In the genomic region with DNA sequence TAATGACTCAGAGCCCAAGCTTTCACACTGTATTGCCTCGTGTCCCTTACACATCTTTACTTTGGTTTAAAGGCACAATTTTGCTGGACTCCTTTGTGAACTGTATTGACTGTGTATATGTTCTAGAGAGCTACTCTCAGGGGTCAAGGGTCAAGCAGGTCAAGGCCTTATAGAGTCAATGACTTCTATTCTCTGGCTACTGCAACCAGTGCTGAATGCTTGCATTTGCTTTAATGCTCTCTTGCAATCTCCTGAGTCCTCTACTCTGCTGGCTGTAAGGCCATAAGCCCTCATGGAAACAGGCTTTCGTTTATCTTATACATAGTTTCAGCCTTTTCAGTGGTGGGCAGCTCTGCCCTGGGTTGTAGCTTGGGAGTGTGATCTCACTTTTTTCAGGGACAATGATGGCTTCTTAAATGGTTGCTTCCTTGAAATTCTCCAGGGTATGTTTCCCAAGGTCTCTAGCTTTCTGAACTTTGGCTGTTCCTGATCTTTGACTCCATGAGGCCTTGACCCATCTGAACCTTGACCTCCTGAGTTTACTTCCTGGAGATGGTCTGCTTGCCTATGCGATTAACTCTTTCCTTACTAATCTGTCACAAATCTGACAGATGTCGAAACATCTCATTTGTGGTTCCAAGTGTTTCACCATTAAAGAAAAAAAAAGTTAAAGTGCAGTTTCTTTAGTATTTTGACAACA, we compare ENCODE assay signal across 21 mouse cellular contexts.
DNase-seq lines count a peak whose midpoint lies in the region; ATAC-seq and TF ChIP-seq lines count a peak whose summit lies in the region.
"Had no signal": no experiment of that assay in that cellular context is flagged by ENCODE, and none has a peak within 500 bp of the region (broad histone marks: within the 10 kb centered on the region; RNA-seq: fewer than 3 reads in every experiment).

No protein-coding gene starts in this region.

- H3K4me1 ChIP-seq in hindbrain, embryonic 10.5 days (replicated peaks): peaks cover 6% of the 10 kb centered on the region; the same call in 1 of the 2 replicates
- no peaks in the 10 kb centered on the region for H3K4me1 ChIP-seq in hindbrain, embryonic 12.5 days
- H3K4me1 ChIP-seq in midbrain, embryonic 11.5 days (ENCODE audit: control insufficient read depth, insufficient read depth, low read length): no peaks in the 10 kb centered on the region
- H3K4me1 ChIP-seq in midbrain, embryonic 13.5 days (replicated peaks): no peaks in the 10 kb centered on the region
- H3K4me1 ChIP-seq in embryonic facial prominence, embryonic 11.5 days (ENCODE audit: control insufficient read depth, insufficient read depth, low read length): no peaks in the 10 kb centered on the region
- H3K4me1 ChIP-seq in forebrain, postnatal 0 days (ENCODE audit: insufficient read depth): no peaks in the 10 kb centered on the region
- H3K4me1 ChIP-seq: forebrain, embryonic 15.5 days; heart, embryonic 15.5 days; hindbrain, embryonic 15.5 days had no signal

- H3K9ac ChIP-seq in hindbrain, embryonic 12.5 days: no peak overlapping the region
- H3K9ac ChIP-seq in midbrain, embryonic 11.5 days (ENCODE audit: low read length): no peak overlapping the region
- H3K9ac ChIP-seq in midbrain, embryonic 13.5 days (replicated peaks): no peak overlapping the region
- H3K9ac ChIP-seq in embryonic facial prominence, embryonic 11.5 days (replicated peaks; ENCODE audit: low read length): no peak overlapping the region
- H3K9ac ChIP-seq in forebrain, postnatal 0 days: no peak overlapping the region
- H3K9ac ChIP-seq: embryonic facial prominence, embryonic 12.5 days; forebrain, embryonic 15.5 days; heart, embryonic 15.5 days; hindbrain, embryonic 15.5 days had no signal

- H3K4me3 ChIP-seq in hindbrain, embryonic 10.5 days: no peak overlapping the region
- H3K4me3 ChIP-seq in hindbrain, embryonic 12.5 days: no peak overlapping the region
- H3K4me3 ChIP-seq in midbrain, embryonic 11.5 days (ENCODE audit: low read depth, low read length): no peak overlapping the region
- no peak overlapping the region for H3K4me3 ChIP-seq in midbrain, embryonic 13.5 days (replicated peaks)
- no peak overlapping the region for H3K4me3 ChIP-seq in embryonic facial prominence, embryonic 11.5 days (ENCODE audit: low read depth, low read length)
- H3K4me3 ChIP-seq in forebrain, postnatal 0 days (ENCODE audit: low read depth, low read length): no peak overlapping the region
- H3K4me3 ChIP-seq: embryonic facial prominence, embryonic 12.5 days; forebrain, embryonic 15.5 days; heart, adult 2 months; heart, embryonic 15.5 days; hindbrain, embryonic 15.5 days had no signal

- no peaks in the 10 kb centered on the region for H3K36me3 ChIP-seq in hindbrain, embryonic 10.5 days
- no peaks in the 10 kb centered on the region for H3K36me3 ChIP-seq in hindbrain, embryonic 12.5 days
- H3K36me3 ChIP-seq in midbrain, embryonic 11.5 days (ENCODE audit: control insufficient read depth, insufficient read depth, low read length): no peaks in the 10 kb centered on the region
- no peaks in the 10 kb centered on the region for H3K36me3 ChIP-seq in midbrain, embryonic 13.5 days
- H3K36me3 ChIP-seq in embryonic facial prominence, embryonic 11.5 days (replicated peaks; ENCODE audit: control insufficient read depth, insufficient read depth, low read depth, low read length): no peaks in the 10 kb centered on the region
- no peaks in the 10 kb centered on the region for H3K36me3 ChIP-seq in forebrain, postnatal 0 days (ENCODE audit: insufficient read depth)
- H3K36me3 ChIP-seq: embryonic facial prominence, embryonic 12.5 days; forebrain, embryonic 15.5 days; heart, embryonic 15.5 days; hindbrain, embryonic 15.5 days had no signal

- WGBS in hindbrain, embryonic 10.5 days: 49% methylated on average over 4 of the region's 4 CpGs
- 65% methylated on average over 4 of the region's 4 CpGs for WGBS in hindbrain, embryonic 12.5 days
- WGBS in midbrain, embryonic 11.5 days: 62% methylated on average over 4 of the region's 4 CpGs
- 75% methylated on average over 4 of the region's 4 CpGs for WGBS in midbrain, embryonic 13.5 days
- 27% methylated on average over 4 of the region's 4 CpGs for WGBS in embryonic facial prominence, embryonic 11.5 days
- whole genome bisulfite sequencing in forebrain, postnatal 0 days: 81% methylated on average over 4 of the region's 4 CpGs

- no peak overlapping the region for H3K27ac ChIP-seq in hindbrain, embryonic 10.5 days
- H3K27ac ChIP-seq in hindbrain, embryonic 12.5 days: no peak overlapping the region
- no peak overlapping the region for H3K27ac ChIP-seq in midbrain, embryonic 11.5 days (ENCODE audit: low read depth, low read length)
- H3K27ac ChIP-seq in midbrain, embryonic 13.5 days: no peak overlapping the region
- no peak overlapping the region for H3K27ac ChIP-seq in embryonic facial prominence, embryonic 11.5 days (replicated peaks; ENCODE audit: low read depth, low read length)
- no peak overlapping the region for H3K27ac ChIP-seq in forebrain, postnatal 0 days (ENCODE audit: low read depth, low read length)
- H3K27ac ChIP-seq: embryonic facial prominence, embryonic 12.5 days; forebrain, embryonic 15.5 days; heart, adult 2 months; heart, embryonic 15.5 days; hindbrain, embryonic 15.5 days had no signal

- ATAC-seq in hindbrain, embryonic 12.5 days (ENCODE audit: low FRiP score): no peak
- no peak for ATAC-seq in midbrain, embryonic 11.5 days (ENCODE audit: low FRiP score)
- ATAC-seq in midbrain, embryonic 13.5 days: no peak
- no peak for ATAC-seq in embryonic facial prominence, embryonic 11.5 days (replicated peaks; ENCODE audit: insufficient number of reproducible peaks, low FRiP score, low TSS enrichment, low read depth)
- no peak for ATAC-seq in forebrain, postnatal 0 days
- ATAC-seq: activated CD4-positive, CD25-positive, alpha-beta regulatory T cell, adult 4 months; forebrain, embryonic 15.5 days had no signal

- peak; percentile 36 for DNase-seq in hindbrain, embryonic 10.5 days (ENCODE audit: low spot score)
- peak; percentile 73 for DNase-seq in midbrain, embryonic 11.5 days (ENCODE audit: low spot score, missing footprints)
- peak; percentile 72 for DNase-seq in embryo, embryonic 10.5 days (ENCODE audit: low spot score)
- peak; percentile 3 for DNase-seq in embryonic facial prominence, embryonic 11.5 days (ENCODE audit: low spot score)
- DNase-seq in forebrain, postnatal 0 days: no peak
- DNase-seq in heart, adult 18-20 months: no peak
- DNase-seq: adrenal gland, adult 2 months; adrenal gland, postnatal 25 days; cerebellum, adult 2 months; cerebellum, postnatal 10 days; gastrocnemius, postnatal 10 days; heart, adult 2 months; heart, postnatal 14 days had no signal

- no peak for TF ChIP-seq CTCF in forebrain, postnatal 0 days (IDR thresholded peaks at IDR 0.05; ENCODE audit: low read depth)

- no peaks in the 10 kb centered on the region for H3K27me3 ChIP-seq in hindbrain, embryonic 10.5 days (ENCODE audit: insufficient read depth, poor library complexity, severe bottlenecking)
- no peaks in the 10 kb centered on the region for H3K27me3 ChIP-seq in hindbrain, embryonic 12.5 days
- no peaks in the 10 kb centered on the region for H3K27me3 ChIP-seq in midbrain, embryonic 11.5 days (ENCODE audit: control insufficient read depth, insufficient read depth, low read length)
- no peaks in the 10 kb centered on the region for H3K27me3 ChIP-seq in midbrain, embryonic 13.5 days
- H3K27me3 ChIP-seq in embryonic facial prominence, embryonic 11.5 days (ENCODE audit: control insufficient read depth, insufficient read depth, low read length): no peaks in the 10 kb centered on the region
- H3K27me3 ChIP-seq in forebrain, postnatal 0 days (ENCODE audit: insufficient read depth, low read length): no peaks in the 10 kb centered on the region
- H3K27me3 ChIP-seq: embryonic facial prominence, embryonic 12.5 days; forebrain, embryonic 15.5 days; heart, embryonic 15.5 days; hindbrain, embryonic 15.5 days had no signal

- no peak overlapping the region for H3K4me2 ChIP-seq in hindbrain, embryonic 12.5 days (replicated peaks)
- H3K4me2 ChIP-seq in midbrain, embryonic 11.5 days: no peak overlapping the region
- H3K4me2 ChIP-seq in midbrain, embryonic 13.5 days (replicated peaks): no peak overlapping the region
- no peak overlapping the region for H3K4me2 ChIP-seq in embryonic facial prominence, embryonic 11.5 days (ENCODE audit: low read depth, low read length)
- no peak overlapping the region for H3K4me2 ChIP-seq in forebrain, postnatal 0 days (ENCODE audit: low read depth)
- H3K4me2 ChIP-seq: embryonic facial prominence, embryonic 12.5 days; forebrain, embryonic 15.5 days; heart, embryonic 11.5 days; heart, embryonic 15.5 days; hindbrain, embryonic 15.5 days had no signal

- no peaks in the 10 kb centered on the region for H3K9me3 ChIP-seq in hindbrain, embryonic 10.5 days
- H3K9me3 ChIP-seq in hindbrain, embryonic 12.5 days (replicated peaks): no peaks in the 10 kb centered on the region
- no peaks in the 10 kb centered on the region for H3K9me3 ChIP-seq in midbrain, embryonic 11.5 days (ENCODE audit: control insufficient read depth, low read length)
- H3K9me3 ChIP-seq in midbrain, embryonic 13.5 days: no peaks in the 10 kb centered on the region
- no peaks in the 10 kb centered on the region for H3K9me3 ChIP-seq in embryonic facial prominence, embryonic 11.5 days (replicated peaks; ENCODE audit: control insufficient read depth, low read length)
- no peaks in the 10 kb centered on the region for H3K9me3 ChIP-seq in forebrain, postnatal 0 days (ENCODE audit: low read length)
- H3K9me3 ChIP-seq: embryonic facial prominence, embryonic 12.5 days; forebrain, embryonic 15.5 days; heart, embryonic 15.5 days; hindbrain, embryonic 15.5 days had no signal

Comparison
In these comparisons a context has a peak if more than half of its experiments do, and no peak if none do; other contexts are left out.
1. DNase-seq: peak in hindbrain, embryonic 10.5 days (single experiment), midbrain, embryonic 11.5 days (single experiment), embryo, embryonic 10.5 days (single experiment) and embryonic facial prominence, embryonic 11.5 days (single experiment); none in forebrain, postnatal 0 days (single experiment) and heart, adult 18-20 months (0 of 2).